Mouse (Mus musculus) spleen, adult 2 months (tissue): ENCODE measurements at regions not wholly inside any gene's neighbourhood (a gene's known extent, or its start where the extent isn't known, plus 50 kb on each side); places are given as distances from the start of the nearest gene placed in this dataset.

Source experiments
- CTCF ChIP-seq: fragments of 200-500 bp; IDR thresholded peaks from 2 replicates; pipeline ENCODE4 v1.5.1; 2011; ENCODE audit warnings: mild to moderate bottlenecking, inconsistent platforms; ENCODE audit not compliant: insufficient read depth, insufficient read length, insufficient replicate concordance; ENCODE audit errors: extremely low read depth
- POLR2A ChIP-seq: fragments of 200-500 bp; IDR thresholded peaks from 2 replicates; pipeline ENCODE4 v1.6.1; 2011; ENCODE audit warnings: low read depth, low read length, inconsistent platforms

DNA sequence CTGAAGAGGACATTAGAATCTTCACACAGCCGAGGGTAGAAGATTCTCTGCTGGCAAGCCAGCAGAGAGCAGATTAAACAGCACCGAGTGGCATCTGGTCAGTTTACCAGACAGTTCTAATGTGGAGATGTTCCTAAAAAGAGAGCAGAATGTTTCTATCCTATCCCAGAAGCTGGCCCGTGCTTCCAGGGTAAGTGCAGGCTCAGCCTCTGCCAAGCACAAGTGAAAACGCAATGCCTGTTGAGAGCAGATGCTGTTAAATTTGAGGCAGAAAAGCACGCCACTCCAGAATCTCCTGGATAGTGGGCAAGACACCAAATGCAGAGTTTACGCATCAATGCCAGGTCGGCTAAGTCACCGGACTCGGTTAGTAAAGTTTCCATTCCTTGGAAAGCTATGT is 175.8 kb downstream of the Faxc start:
- TF ChIP-seq POLR2A (no peak), CTCF (no peak)
